Mouse (Mus musculus): ENCODE measurements around the gene Ier3.

DNA sequence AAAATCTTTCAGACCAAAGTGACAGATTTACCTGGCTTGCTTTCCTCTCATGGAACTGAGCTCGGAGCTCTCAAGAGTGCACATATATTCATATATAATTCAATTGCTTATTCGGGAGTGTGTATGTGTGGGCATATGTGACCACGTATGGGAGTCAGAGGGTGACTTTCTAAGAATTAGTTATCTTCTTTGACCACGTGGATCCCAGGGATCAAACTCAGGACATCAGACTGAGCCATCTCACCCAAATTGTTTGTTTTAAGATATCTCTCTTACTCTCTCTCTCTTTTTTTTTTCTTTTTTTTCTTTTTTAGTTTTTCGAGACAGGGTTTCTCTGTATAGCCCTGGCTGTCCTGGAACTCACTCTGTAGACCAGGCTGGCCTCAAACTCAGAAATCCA lies 1.4 kb upstream of the Ier3 start:
- TF ChIP-seq ZNF384 (IDR thresholded peaks at IDR 0.05; ENCODE audit: low read depth, low read length) (no peak), ZC3H11A (IDR thresholded peaks at IDR 0.05; ENCODE audit: borderline replicate concordance, low read depth, low read length) (no peak), HCFC1 (IDR thresholded peaks at IDR 0.05; ENCODE audit: borderline replicate concordance, insufficient read depth, low read length) (no peak), CHD2 (IDR thresholded peaks at IDR 0.05; ENCODE audit: low read depth, low read length) (no peak), MAFK (IDR thresholded peaks at IDR 0.05; ENCODE audit: insufficient read depth, low read depth, low read length) (no peak)
